Mouse (Mus musculus) layer of hippocampus, postnatal 10 days (tissue): ENCODE measurements around the gene Rnf114. TPM values are rescaled to one million over a fixed set of nuclear protein-coding genes. Genes with fewer than 3 reads are reported as not detected.
A peak's percentile ranks its signal among the peaks of the same experiment; 100 is the strongest.

ENCODE experiments used
- DNase-seq, 2 experiments: peaks; one replicate each; pipeline ENCODE4 v3.0.0; 2021; ENCODE audit warnings: low spot score in 2 of 2
- total RNA-seq, 2 experiments: library from RNA; stranded (reverse); gene quantifications; 2 replicates each; pipeline ENCODE4 v1.2.3; 2021

Gene Rnf114
- total RNA-seq, 2 experiments from 2014 or later, result 31.1 to 34.1 TPM

GRCm38 (mm10) chr2:167503253-167503895 is 10.9 kb downstream of the Rnf114 start:
- DNase-seq, result peak; percentile 88 to 93

GRCm38 (mm10) chr2:167503896-167504349 is 11.5 kb downstream of the Rnf114 start:
- DNase-seq, result peak; percentile 48 to 64

GRCm38 (mm10) chr2:167505127-167505526 is 12.7 kb downstream of the Rnf114 start:
- DNase-seq, result no peak

GRCm38 (mm10) chr2:167506546-167507260 is 14.3 kb downstream of the Rnf114 start:
- DNase-seq, result no peak

- no peak for DNase-seq
Measured at GRCm38 (mm10) chr2:167507719-167508385, 15.4 kb downstream of the Rnf114 start.

GRCm38 (mm10) chr2:167508569-167508968 is 16.1 kb downstream of the Rnf114 start:
- DNase-seq, result no peak

GRCm38 (mm10) chr2:167510485-167510884 is 18.0 kb downstream of the Rnf114 start:
- DNase-seq, result no peak

- no peak for DNase-seq
Measured at GRCm38 (mm10) chr2:167512365-167512764, 19.9 kb downstream of the Rnf114 start.

- DNase-seq, result no peak
Measured at GRCm38 (mm10) chr2:167512970-167513369, 20.5 kb downstream of the Rnf114 start.

GRCm38 (mm10) chr2:167514641-167515040 is 22.2 kb downstream of the Rnf114 start:
- no peak for DNase-seq

- DNase-seq, result no peak
Measured at GRCm38 (mm10) chr2:167515688-167516087, 23.2 kb downstream of the Rnf114 start.

GRCm38 (mm10) chr2:167519606-167520252 is 27.3 kb downstream of the Rnf114 start:
- no peak for DNase-seq

- peak in 1 of 2 experiments; percentile 44 for DNase-seq
Measured at GRCm38 (mm10) chr2:167528278-167528677, 35.8 kb downstream of the Rnf114 start.

- DNase-seq, result no peak
Measured at GRCm38 (mm10) chr2:167529935-167530513, 37.6 kb downstream of the Rnf114 start.

- no peak for DNase-seq
Measured at GRCm38 (mm10) chr2:167530536-167530935, 38.1 kb downstream of the Rnf114 start.

GRCm38 (mm10) chr2:167532131-167532530 is 39.7 kb downstream of the Rnf114 start:
- peak; percentile 61 to 69 for DNase-seq

GRCm38 (mm10) chr2:167533880-167534279 is 41.4 kb downstream of the Rnf114 start:
- no peak for DNase-seq

- no peak for DNase-seq
Measured at GRCm38 (mm10) chr2:167536320-167536945, 44.0 kb downstream of the Rnf114 start.

- DNase-seq, result peak; percentile 75 to 87
Measured at GRCm38 (mm10) chr2:167537476-167538297, 45.2 kb downstream of the Rnf114 start, which contains the start of gene Snai1. Snai1 (plus strand) TSS chr2:167538195.
